Mouse (Mus musculus) myocyte (in vitro differentiated cells): ENCODE results near the gene Wsb2. TPM values are rescaled to one million over a fixed set of nuclear protein-coding genes. Genes with fewer than 3 reads are reported as not detected.

ENCODE experiments used
- H3K27me3 ChIP-seq: one replicate; pipeline ENCODE4 v1.6.1; 2011; ENCODE audit not compliant: control insufficient read depth, insufficient read depth, insufficient read length
- H3K36me3 ChIP-seq: one replicate; pipeline ENCODE4 v1.6.1; 2011; ENCODE audit not compliant: control insufficient read depth, insufficient read depth
- H3K4me2 ChIP-seq: one replicate; pipeline ENCODE4 v1.6.1; 2011; ENCODE audit warnings: low read depth, control low read depth
- H3K4me3 ChIP-seq: one replicate; pipeline ENCODE4 v1.5.1; 2011; ENCODE audit warnings: mild to moderate bottlenecking, control low read depth, moderate library complexity
- H3K79me2 ChIP-seq: one replicate; pipeline ENCODE4 v1.6.1; 2011; ENCODE audit not compliant: control insufficient read depth, insufficient read depth
- H3ac ChIP-seq: one replicate; pipeline ENCODE4 v1.6.1; 2011; ENCODE audit not compliant: control insufficient read depth, insufficient read length
- CEBPB ChIP-seq: IDR thresholded peaks from 2 replicates; pipeline ENCODE4 v1.6.1; 2011; ENCODE audit warnings: mild to moderate bottlenecking, moderate library complexity; ENCODE audit not compliant: poor library complexity, insufficient read depth, severe bottlenecking
- E2F4 ChIP-seq: IDR thresholded peaks from one replicate; pipeline ENCODE4 v1.6.1; 2011; ENCODE audit warnings: mild to moderate bottlenecking, control low read depth, moderate library complexity; ENCODE audit not compliant: insufficient read depth
- MAX ChIP-seq: IDR thresholded peaks from one replicate; pipeline ENCODE4 v1.6.1; 2011; ENCODE audit warnings: low read depth, mild to moderate bottlenecking, control low read depth
- MYOD1 ChIP-seq, 3 experiments: IDR thresholded peaks; one replicate each; pipeline ENCODE4 v1.6.1; 2011; ENCODE audit warnings: control low read depth in 2 of 3, low read depth in 2 of 3, mild to moderate bottlenecking in 2 of 3, moderate library complexity in 1 of 3; ENCODE audit not compliant: insufficient read length in 2 of 3, control insufficient read depth in 1 of 3
- MYOG ChIP-seq, 3 experiments: IDR thresholded peaks; one replicate each; pipeline ENCODE4 v1.6.1; 2011; ENCODE audit warnings: control low read depth in 2 of 3, low read depth in 2 of 3, mild to moderate bottlenecking in 2 of 3; ENCODE audit not compliant: insufficient read length in 2 of 3, control insufficient read depth in 1 of 3, insufficient read depth in 1 of 3
- POLR2A ChIP-seq: IDR thresholded peaks from one replicate; pipeline ENCODE4 v1.6.1; 2011; ENCODE audit warnings: low read depth, mild to moderate bottlenecking, control low read depth, moderate library complexity; ENCODE audit not compliant: insufficient read length
- POLR2AphosphoS2 ChIP-seq: IDR thresholded peaks from one replicate; pipeline ENCODE4 v1.6.1; 2011; ENCODE audit warnings: low read depth, control low read depth; ENCODE audit not compliant: insufficient read length
- REST ChIP-seq: IDR thresholded peaks from one replicate; pipeline ENCODE4 v1.6.1; 2011; ENCODE audit warnings: mild to moderate bottlenecking, control low read depth, moderate library complexity; ENCODE audit not compliant: insufficient read depth, insufficient read length
- SRF ChIP-seq: IDR thresholded peaks from one replicate; pipeline ENCODE4 v1.6.1; 2011; ENCODE audit warnings: low read depth; ENCODE audit not compliant: control insufficient read depth, insufficient read length
- TCF12 ChIP-seq: IDR thresholded peaks from one replicate; pipeline ENCODE4 v1.6.1; 2011; ENCODE audit warnings: mild to moderate bottlenecking, control low read depth; ENCODE audit not compliant: poor library complexity, insufficient read depth, severe bottlenecking
- TCF3 ChIP-seq: IDR thresholded peaks from one replicate; pipeline ENCODE4 v1.6.1; 2011; ENCODE audit warnings: low read depth, control low read depth; ENCODE audit not compliant: insufficient read length
- USF1 ChIP-seq: IDR thresholded peaks from one replicate; pipeline ENCODE4 v1.6.1; 2011; ENCODE audit warnings: low read depth, mild to moderate bottlenecking, control low read depth, moderate library complexity
- polyA plus RNA-seq: library from polyadenylated mRNA; unstranded; fragments of >200 nt; fragmentation: generic; extraction: Trizol; gene quantifications from one replicate; pipeline ENCODE4 v1.2.1, GENCODE M21; 2012; ENCODE audit warnings: missing spikeins

Wsb2 gene
- polyA plus RNA-seq, 1 experiment, result 142 TPM

DNA sequence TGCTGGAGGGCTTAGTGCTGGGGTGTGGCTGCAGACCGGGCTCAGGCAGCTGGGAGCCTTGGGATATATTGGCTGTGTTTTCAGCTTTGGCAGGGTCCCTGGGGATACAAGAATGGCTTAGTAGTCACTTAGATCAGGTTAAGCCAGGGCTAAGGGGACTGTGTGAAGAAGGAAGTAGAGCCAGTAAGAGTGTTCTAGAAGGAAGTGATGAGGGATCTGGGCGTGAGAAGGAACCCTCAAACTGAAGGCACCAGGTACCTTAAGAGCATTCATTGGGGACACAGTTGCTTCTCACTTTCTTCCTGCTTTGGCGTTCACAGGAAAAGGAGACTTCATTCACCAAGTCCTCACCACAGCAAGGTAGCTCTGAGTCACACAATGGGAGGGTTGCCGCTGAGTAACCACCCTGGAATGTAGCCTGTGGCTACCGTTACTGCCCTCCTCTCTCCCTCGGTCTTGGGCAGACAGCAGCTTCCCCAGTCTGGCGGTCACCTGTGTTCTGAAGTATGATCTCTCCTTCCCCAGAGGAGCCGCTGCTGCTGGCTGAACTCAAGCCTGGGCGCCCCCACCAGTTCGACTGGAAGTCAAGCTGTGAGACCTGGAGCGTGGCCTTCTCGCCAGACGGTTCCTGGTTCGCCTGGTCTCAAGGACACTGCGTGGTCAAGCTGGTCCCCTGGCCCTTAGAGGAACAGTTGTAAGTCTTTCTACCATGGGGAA, 6.1 kb downstream of the Wsb2 start:
- Histone ChIP-seq H3K4me3 (no peak overlapping the region), H3K27me3 (no peaks in the 10 kb centered on the region), H3K4me2 (peak overlapping the region; percentile 76), H3K36me3 (peaks cover 25% of the 10 kb centered on the region), H3K79me2 (peaks cover 87% of the 10 kb centered on the region), H3ac (no peak overlapping the region)
- TF ChIP-seq TCF12, result no peak
- peak in 2 of 3 experiments; percentile 19 to 64 for TF ChIP-seq MYOD1 (IDR thresholded peaks at IDR 0.05; ENCODE audit: control insufficient read depth in 1 of 3, insufficient read length in 2 of 3, low read depth in 2 of 3)
- TF ChIP-seq MYOG (IDR thresholded peaks at IDR 0.05; ENCODE audit: control insufficient read depth in 1 of 3, insufficient read depth in 1 of 3, insufficient read length in 2 of 3, low read depth in 2 of 3), result peak in 1 of 3 experiments; percentile 52

DNA sequence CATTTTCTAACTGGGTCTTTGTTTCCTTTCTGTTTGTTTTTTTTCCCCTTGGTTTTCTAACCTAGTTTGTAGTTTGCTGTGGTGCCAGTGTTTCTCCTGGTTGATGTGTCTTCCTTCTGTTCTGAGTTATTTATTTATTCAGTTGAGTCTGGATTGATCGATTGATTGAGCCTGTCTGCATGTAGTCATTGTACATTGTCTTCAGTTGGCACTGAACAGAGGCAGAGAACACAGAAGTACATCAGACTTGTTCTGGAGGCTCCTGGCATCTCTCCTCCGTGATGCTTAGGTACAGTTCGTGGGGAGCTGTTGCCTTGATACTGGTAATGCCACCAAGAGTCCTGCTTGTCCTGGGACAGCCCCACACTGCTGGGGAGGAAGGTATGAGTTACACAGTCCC, 7.7 kb downstream of the Wsb2 start:
- Histone ChIP-seq H3K4me3 (no peak overlapping the region), H3K27me3 (no peaks in the 10 kb centered on the region), H3ac (no peak overlapping the region), H3K4me2 (no peak overlapping the region), H3K36me3 (peaks cover 39% of the 10 kb centered on the region), H3K79me2 (peaks cover 81% of the 10 kb centered on the region)
- TF ChIP-seq SRF, result no peak
- no peak for TF ChIP-seq TCF3
- TF ChIP-seq E2F4, result no peak
- TF ChIP-seq CEBPB, result no peak
- no peak for TF ChIP-seq POLR2A
- no peak for TF ChIP-seq MYOD1 (IDR thresholded peaks at IDR 0.05; ENCODE audit: control insufficient read depth in 1 of 3, insufficient read length in 2 of 3, low read depth in 2 of 3)
- no peak for TF ChIP-seq MYOG (IDR thresholded peaks at IDR 0.05; ENCODE audit: control insufficient read depth in 1 of 3, insufficient read depth in 1 of 3, insufficient read length in 2 of 3, low read depth in 2 of 3)
- no peak for TF ChIP-seq TCF12
- TF ChIP-seq REST, result no peak
- no peak for TF ChIP-seq MAX
- TF ChIP-seq USF1, result no peak
- TF ChIP-seq POLR2AphosphoS2, result no peak

GRCm38 (mm10) chr5:117365904-117366561, 8.9 kb downstream of the Wsb2 start:
- no peak for TF ChIP-seq MAX
- no peak for TF ChIP-seq MYOG (IDR thresholded peaks at IDR 0.05; ENCODE audit: control insufficient read depth in 1 of 3, insufficient read depth in 1 of 3, insufficient read length in 2 of 3, low read depth in 2 of 3)
- no peak for TF ChIP-seq CEBPB
- no peak for TF ChIP-seq USF1
- TF ChIP-seq POLR2AphosphoS2, result no peak
- no peak for TF ChIP-seq E2F4

DNA sequence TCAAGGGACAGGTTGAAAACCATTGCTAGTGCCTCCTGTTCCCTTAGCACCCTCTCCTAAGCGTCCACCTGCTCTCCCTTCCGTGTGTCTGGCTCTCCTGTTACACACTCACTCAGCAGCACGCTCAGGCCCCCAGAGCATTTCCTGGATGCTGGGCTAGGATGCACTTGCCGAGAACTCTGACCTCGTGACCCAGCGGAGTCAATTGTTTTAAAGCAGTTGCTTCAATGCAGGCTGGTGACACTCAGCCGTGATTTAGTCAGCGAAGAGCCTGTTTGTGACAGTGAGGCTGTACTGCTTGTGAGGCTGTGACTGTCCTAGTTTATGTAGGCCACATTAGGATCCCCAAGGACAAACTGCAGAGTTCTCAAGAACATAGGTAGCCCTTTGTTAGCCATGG, 10.1 kb downstream of the Wsb2 start:
- Histone ChIP-seq H3K4me3 (no peak overlapping the region), H3K4me2 (no peak overlapping the region), H3K79me2 (peaks cover 63% of the 10 kb centered on the region), H3ac (no peak overlapping the region), H3K27me3 (no peaks in the 10 kb centered on the region), H3K36me3 (peaks cover 49% of the 10 kb centered on the region)
- no peak for TF ChIP-seq USF1
- no peak for TF ChIP-seq E2F4
- TF ChIP-seq POLR2A, result no peak
- no peak for TF ChIP-seq MYOD1 (IDR thresholded peaks at IDR 0.05; ENCODE audit: control insufficient read depth in 1 of 3, insufficient read length in 2 of 3, low read depth in 2 of 3)
- TF ChIP-seq TCF12, result no peak
- TF ChIP-seq POLR2AphosphoS2, result no peak
- TF ChIP-seq TCF3, result no peak
- TF ChIP-seq MAX, result no peak
- TF ChIP-seq REST, result no peak
- TF ChIP-seq SRF, result no peak
- TF ChIP-seq CEBPB, result no peak
- TF ChIP-seq MYOG (IDR thresholded peaks at IDR 0.05; ENCODE audit: control insufficient read depth in 1 of 3, insufficient read depth in 1 of 3, insufficient read length in 2 of 3, low read depth in 2 of 3), result no peak

More at GRCm38 (mm10) chr5:117365904-117366561, 8.9 kb downstream of the Wsb2 start:
- no peak overlapping the region for H3ac ChIP-seq
- no peak overlapping the region for H3K4me3 ChIP-seq
- H3K36me3 ChIP-seq, result peaks cover 42% of the 10 kb centered on the region
- peaks cover 75% of the 10 kb centered on the region for H3K79me2 ChIP-seq
- H3K27me3 ChIP-seq, result no peaks in the 10 kb centered on the region
- H3K4me2 ChIP-seq, result no peak overlapping the region

- Histone ChIP-seq H3K4me2 (no peak overlapping the region), H3K36me3 (peaks cover 55% of the 10 kb centered on the region), H3K79me2 (peaks cover 34% of the 10 kb centered on the region), H3K4me3 (no peak overlapping the region), H3K27me3 (no peaks in the 10 kb centered on the region), H3ac (no peak overlapping the region)
- TF ChIP-seq CEBPB (no peak), POLR2A (no peak), MYOG (IDR thresholded peaks at IDR 0.05; ENCODE audit: control insufficient read depth in 1 of 3, insufficient read depth in 1 of 3, insufficient read length in 2 of 3, low read depth in 2 of 3) (no peak), TCF3 (no peak), POLR2AphosphoS2 (no peak), SRF (no peak), MYOD1 (IDR thresholded peaks at IDR 0.05; ENCODE audit: control insufficient read depth in 1 of 3, insufficient read length in 2 of 3, low read depth in 2 of 3) (no peak), USF1 (no peak), E2F4 (no peak), REST (no peak), TCF12 (no peak), MAX (no peak)
Observed at GRCm38 (mm10) chr5:117370592-117370991, 13.5 kb downstream of the Wsb2 start.
